Mouse (Mus musculus) adrenal gland (tissue): ENCODE data around the gene Cacng5.

ENCODE experiments used
- intact Hi-C: fragments of 180-260 bp; cut with DNase I; formaldehyde crosslinking; loops from one replicate; pipeline ENCODE4 v1.15.1; 2025

Cacng5 gene

GRCm38 (mm10) chr11:107887342-107887741, 27.5 kb downstream of the Cacng5 start:
- intact Hi-C loops, result no loop called here

DNA sequence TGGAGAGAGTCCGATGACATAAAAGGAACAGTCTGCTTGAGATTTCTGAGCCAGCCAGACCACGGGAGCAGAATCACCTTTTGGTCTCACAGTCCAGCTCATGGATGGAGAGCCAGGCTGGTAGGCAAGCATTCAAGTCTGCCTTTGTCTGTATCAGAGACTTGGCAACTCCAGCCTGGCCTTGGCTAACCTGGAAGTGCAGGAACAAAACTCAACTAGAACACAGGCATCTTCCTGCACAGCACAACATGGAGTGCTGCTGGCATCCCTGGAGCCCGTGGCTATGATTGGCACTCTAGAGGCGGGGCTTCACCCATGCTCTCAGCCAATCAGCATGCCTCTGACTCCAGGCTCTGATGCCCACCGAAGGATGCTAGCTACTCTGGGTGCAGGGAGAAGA, 38.0 kb downstream of the Cacng5 start:
- intact Hi-C loops, result no loop called here

DNA sequence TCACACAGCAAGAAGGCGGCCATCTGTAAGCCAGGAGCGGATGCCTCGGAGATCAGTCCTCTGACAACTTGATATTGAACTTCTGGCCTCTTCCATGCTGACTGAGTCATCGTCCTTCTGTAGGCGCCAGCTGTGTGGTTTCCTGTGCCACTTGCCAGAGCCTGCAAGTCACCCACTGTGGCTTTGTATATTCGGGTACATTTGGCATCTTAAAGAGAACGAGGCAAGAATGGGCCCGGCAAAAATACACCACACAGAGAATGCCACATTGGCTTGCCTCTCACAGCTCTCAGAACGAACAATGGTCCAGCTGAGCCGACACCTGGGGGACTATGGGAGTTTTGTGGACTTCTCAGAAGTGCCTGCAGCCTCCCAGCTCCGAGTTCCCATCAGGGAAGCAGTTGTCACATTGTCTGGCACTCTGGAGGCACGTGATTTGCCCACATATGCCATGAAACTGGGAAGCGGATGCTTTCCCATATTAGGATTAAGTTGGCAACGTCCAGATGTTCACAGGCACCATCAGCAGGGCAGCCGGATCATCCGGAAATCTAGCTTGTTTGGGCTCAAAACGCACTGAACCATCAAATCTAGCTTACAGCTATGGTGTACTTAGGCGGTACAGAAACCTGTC, 38.9 kb downstream of the Cacng5 start:
- intact Hi-C loops, result no loop called here

DNA sequence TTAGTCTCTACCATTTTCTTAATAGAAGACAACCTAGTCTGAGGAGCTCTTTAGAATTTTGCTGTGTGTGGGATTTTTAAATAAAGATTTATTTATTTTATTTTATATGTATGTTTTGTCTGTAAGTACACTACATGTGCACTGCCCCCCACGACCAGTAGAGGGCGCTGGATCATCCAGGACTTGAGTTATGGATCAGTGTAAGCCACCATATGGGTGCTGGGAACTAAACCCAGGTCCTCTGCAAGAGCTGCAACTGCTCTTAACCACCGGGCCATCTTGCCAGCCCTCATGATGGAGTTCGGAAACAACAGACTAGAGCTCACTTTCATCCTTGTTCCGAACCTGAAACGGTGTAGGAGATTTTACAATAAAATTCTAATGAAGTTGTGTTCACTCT, 42.1 kb downstream of the Cacng5 start:
- intact Hi-C loops, result no loop called here

GRCm38 (mm10) chr11:107867509-107867908, 47.3 kb downstream of the Cacng5 start:
- intact Hi-C loops, result no loop called here

GRCm38 (mm10) chr11:107865128-107865527, 49.7 kb downstream of the Cacng5 start:
- intact Hi-C loops, result loop anchor here (1.0 kb wide), 1 partner anchor 117 kb away; no protein-coding TSS in a partner anchor

- intact Hi-C loops, result no loop called here
These were observed 50.8 kb downstream of the Cacng5 start for GRCm38 (mm10) chr11:107864024-107864423.

DNA sequence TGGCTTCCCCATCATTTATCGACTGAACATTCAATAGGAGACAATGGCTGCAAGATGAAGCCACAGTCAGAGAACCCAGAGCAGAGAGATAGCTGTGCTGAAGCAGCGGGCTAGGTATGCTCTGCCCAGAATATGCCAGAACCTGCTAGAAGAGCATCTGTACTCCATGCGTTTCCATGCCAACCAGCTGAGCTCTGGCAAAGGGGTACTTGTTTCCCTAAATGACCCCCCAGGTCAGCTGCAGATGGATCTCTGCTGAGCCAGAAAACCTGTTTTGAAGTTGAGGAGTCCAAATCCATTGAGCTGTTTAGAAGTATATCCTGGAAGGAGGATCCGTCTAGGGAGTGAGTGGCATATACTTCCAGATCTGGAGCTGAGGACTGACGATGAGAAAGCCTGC, 53.1 kb downstream of the Cacng5 start:
- intact Hi-C loops, result no loop called here

DNA sequence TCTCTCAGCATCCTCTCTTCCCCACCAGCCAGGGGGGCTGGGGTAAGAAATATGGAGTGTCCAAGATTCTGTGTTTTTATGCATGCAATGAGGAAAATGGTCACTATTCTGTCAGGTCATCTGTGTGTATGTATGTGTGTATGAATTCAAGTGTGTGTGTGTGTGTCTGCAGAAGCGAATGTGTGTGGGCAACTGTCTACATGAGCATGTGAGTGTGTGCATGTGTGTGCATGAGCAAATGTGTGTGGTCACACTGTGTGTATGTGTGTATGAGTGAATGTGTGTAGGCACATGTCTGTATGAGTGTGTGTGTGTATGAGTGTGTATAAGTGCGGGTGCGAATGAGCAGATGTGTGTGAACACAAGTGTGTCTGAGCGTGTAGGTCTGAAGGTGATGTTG, 55.0 kb downstream of the Cacng5 start:
- intact Hi-C loops, result loop anchor here (10.0 kb wide), 1 partner anchor 345 kb away; no protein-coding TSS in a partner anchor

DNA sequence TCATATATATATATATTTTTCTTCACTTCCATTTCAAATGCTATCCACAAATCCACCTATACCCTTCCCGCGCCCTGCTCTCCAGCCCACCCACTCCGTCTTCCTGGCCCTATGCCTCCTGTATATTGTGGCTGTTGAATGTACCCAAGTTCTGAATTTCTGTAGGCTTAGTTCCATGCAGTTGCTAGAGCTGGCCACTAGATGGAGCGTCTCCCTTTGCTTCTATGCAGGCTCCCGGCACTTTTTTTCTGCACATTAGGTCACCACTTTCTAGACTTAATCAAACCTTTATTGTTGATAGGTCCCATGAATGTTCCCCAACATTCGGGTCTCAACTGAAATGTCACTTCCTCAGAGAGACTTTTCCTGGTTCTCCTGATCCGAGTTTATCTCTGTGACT, 55.6 kb downstream of the Cacng5 start:
- intact Hi-C loops, result loop anchor here (10.0 kb wide), 1 partner anchor 344 kb away; no protein-coding TSS in a partner anchor

GRCm38 (mm10) chr11:107853088-107853487, 61.8 kb downstream of the Cacng5 start:
- intact Hi-C loops, result loop anchor here (1.0 to 10.0 kb wide), 2 partner anchors 224 to 338 kb away; no protein-coding TSS in a partner anchor

- intact Hi-C loops, result loop anchor here (10.0 kb wide), 1 partner anchor 335 kb away; no protein-coding TSS in a partner anchor
These were observed 65.2 kb downstream of the Cacng5 start for GRCm38 (mm10) chr11:107849621-107850020.

DNA sequence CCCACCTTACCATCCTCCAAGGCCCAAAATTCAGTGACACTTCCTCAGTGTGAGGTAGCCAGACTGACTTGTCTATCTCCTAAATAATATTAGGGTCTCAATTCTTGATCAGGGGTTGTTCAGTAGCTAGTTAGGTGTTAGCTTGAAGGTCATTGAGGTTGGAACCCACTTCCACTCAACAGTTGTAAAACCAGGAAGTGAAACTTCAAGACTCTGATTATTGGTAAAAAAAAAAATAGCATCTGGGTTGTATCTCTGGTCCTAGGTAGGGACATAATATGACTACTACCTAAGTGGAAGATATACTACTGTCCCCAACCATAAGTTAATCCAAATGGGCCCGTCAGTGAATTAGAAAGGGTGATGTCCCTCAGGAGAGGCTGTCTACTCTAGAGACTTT, 70.7 kb downstream of the Cacng5 start:
- intact Hi-C loops, result no loop called here

DNA sequence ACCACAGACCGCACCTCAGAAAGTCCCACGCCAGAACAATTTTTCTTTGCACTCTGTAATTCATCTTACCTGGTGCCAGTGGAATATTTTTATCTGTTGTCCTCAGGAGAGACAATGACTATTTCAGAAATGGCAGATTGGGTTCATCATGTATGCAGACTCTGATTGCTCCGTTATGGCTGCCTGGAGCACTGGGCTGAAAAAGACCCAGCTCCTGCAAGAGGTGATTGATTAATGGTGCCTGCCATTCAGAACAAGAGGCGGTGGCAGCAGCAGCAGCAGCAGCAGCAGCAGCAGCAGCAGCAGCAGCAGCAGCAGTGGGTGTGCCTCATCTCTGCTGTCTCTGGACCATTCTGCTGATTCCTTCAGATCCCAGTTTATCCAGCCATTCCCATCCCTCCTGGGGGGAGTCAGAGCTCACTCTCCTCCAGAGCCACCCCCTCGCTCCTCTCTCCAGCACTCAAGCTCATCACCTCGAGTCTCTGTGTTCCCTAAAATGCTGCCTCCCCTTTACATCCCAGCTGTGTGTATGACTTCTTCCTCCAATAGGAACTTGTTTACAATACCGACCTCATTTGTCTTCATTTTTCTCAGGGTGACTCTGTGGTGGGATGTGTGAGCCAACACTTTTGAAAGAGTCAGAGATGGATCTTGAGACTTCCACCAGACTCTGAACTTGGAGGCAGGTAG, 81.4 kb downstream of the Cacng5 start:
- intact Hi-C loops, result no loop called here
